Mouse (Mus musculus): ENCODE data around the gene Gpld1. TPM values are rescaled to one million over a fixed set of nuclear protein-coding genes. Genes with fewer than 3 reads are reported as not detected.
A peak's percentile ranks its signal among the peaks of the same experiment; 100 is the strongest.
"Not testable (repeated sequence)": the region's sequence is repeated elsewhere in the genome, so short reads cannot be mapped to it uniquely, and the experiment has no call there.

The Gpld1 gene
- total RNA-seq, 2 experiments from 2014 or later, result 13.1 to 14.6 TPM

DNA sequence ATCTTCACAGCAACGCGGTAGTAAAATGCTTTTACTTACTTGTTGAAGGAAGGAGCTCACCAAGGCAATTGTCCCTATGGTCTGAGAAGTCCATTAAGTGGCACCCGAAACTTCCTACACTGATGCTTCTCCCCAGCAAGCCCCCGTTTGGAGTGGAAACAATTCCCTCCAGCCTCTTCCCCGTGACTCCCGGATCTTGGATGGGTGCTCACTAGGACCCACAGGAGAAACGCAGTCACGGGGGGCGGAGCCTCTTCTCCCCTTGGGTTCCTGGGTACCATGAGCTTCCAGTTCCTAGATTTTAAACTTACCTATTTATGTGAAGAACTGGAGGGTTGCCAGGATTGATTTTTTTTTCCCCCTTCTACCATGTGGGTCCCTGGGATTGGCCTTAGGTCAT is 3.5 kb upstream of the Gpld1 start:
- intact Hi-C loops (cut with DNase I), result loop anchor here (5.0 kb wide), 1 partner anchor 173 kb away; no protein-coding TSS in a partner anchor
- DNase-seq (ENCODE audit: low spot score in 2 of 2), result no peak

GRCm38 (mm10) chr13:24943303-24943702 is 351 bp downstream of the Gpld1 start:
- intact Hi-C loops (cut with DNase I), result no loop called here
- no peak for DNase-seq (ENCODE audit: low spot score in 2 of 2)

- peak; percentile 14 to 44 for DNase-seq (ENCODE audit: low spot score in 2 of 2)
Observed at GRCm38 (mm10) chr13:24945567-24945966, 2.6 kb downstream of the Gpld1 start.

GRCm38 (mm10) chr13:24947158-24947557 is 4.2 kb downstream of the Gpld1 start:
- DNase-seq (ENCODE audit: low spot score in 2 of 2), result no peak
- intact Hi-C loops (cut with DNase I), result no loop called here

More at GRCm38 (mm10) chr13:24945567-24945966, 2.6 kb downstream of the Gpld1 start:
- intact Hi-C loops (cut with DNase I), result no loop called here

DNA sequence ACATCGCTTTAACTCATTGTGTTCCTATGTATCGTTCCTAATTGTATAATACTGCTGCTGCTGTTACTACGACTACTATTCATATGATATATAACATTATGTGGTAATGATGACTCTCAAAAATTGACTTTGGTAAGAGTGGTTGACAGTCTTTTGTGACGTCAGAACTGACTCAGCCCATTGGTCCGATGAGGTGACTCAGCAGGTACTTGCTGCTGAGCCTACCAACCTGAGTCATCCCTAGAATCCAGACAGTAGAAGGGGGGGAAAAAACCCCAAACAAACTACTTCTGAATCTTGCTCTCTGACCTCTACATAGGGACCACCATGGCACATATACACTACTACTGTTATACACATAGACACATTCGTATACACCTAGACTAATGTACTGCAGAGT is 5.9 kb downstream of the Gpld1 start:
- intact Hi-C loops (cut with DNase I), result no loop called here
- DNase-seq (ENCODE audit: low spot score in 2 of 2), result no peak

DNA sequence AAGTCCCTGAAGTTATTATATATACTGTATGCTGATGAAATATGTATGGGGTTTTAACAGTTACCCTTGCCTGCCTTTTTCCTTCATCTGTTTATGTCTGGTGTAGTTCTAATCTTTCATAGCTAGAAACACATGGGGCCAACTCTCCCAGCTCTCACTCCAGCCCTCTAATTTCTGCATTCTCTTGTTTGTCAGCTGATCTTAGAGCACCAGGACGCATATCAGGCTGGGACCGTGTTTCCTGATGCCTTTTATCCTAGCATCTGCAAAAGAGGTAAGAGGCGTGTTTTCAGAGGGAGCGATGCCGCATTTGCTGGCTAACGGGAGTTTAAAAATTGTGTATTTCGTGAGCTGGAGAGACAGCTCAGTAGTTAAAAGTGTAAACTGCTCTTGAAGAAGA is 9.7 kb downstream of the Gpld1 start:
- no peak for DNase-seq (ENCODE audit: low spot score in 2 of 2)
- intact Hi-C loops (cut with DNase I), result no loop called here

- DNase-seq (ENCODE audit: low spot score in 2 of 2), result no peak
- intact Hi-C loops (cut with DNase I), result no loop called here
Observed at GRCm38 (mm10) chr13:24955091-24955490, 12.1 kb downstream of the Gpld1 start.

- DNase-seq (ENCODE audit: low spot score in 2 of 2), result no peak
- intact Hi-C loops (cut with DNase I), result no loop called here
Observed at GRCm38 (mm10) chr13:24955500-24955899, 12.5 kb downstream of the Gpld1 start.

DNA sequence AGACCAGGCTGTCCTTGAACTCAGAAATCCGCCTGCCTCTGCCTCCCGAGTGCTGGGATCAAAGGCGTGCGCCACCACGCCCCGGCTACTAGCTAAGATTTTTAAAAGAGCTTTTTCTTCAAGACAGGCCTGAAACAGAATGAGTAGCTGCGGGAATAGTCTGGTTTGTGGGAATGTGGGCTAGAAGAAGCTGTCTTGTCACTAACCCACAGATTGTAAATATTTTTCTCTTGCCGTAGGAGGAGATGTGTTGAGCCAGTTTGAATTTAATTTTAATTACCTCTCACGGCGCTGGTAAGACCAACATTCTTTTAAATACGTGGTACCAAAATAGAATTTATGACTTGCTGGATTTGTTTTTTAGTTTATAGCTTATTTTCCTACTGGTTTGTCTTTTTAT is 15.7 kb downstream of the Gpld1 start:
- no peak for DNase-seq (ENCODE audit: low spot score in 2 of 2)

DNA sequence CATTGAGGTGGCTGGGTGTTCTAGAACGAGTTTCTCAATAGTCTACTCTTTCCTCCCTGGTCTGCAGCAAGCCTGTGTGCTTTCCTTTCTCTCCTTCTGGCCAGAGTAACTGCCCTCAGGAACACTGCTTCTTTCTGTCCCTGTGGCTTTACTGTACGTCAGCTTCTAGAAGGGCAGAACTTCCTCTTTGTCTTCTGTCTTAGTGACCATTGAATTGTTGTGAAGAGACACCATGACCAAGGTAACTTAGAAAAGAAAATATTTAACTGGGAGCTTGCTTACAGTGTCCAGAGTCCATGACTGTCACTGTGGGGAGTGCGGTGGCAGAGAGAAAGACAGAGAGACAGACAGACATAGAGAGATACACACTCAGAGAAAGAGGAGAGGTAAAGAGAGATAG is 17.1 kb downstream of the Gpld1 start:
- intact Hi-C loops (cut with DNase I), result no loop called here
- DNase-seq (ENCODE audit: low spot score in 2 of 2), result no peak

More for the DNA sequence above, 15.7 kb downstream of the Gpld1 start:
- intact Hi-C loops (cut with DNase I), result no loop called here

GRCm38 (mm10) chr13:24962119-24962518 is 19.2 kb downstream of the Gpld1 start:
- intact Hi-C loops (cut with DNase I), result no loop called here
- no peak for DNase-seq (ENCODE audit: low spot score in 2 of 2)

DNA sequence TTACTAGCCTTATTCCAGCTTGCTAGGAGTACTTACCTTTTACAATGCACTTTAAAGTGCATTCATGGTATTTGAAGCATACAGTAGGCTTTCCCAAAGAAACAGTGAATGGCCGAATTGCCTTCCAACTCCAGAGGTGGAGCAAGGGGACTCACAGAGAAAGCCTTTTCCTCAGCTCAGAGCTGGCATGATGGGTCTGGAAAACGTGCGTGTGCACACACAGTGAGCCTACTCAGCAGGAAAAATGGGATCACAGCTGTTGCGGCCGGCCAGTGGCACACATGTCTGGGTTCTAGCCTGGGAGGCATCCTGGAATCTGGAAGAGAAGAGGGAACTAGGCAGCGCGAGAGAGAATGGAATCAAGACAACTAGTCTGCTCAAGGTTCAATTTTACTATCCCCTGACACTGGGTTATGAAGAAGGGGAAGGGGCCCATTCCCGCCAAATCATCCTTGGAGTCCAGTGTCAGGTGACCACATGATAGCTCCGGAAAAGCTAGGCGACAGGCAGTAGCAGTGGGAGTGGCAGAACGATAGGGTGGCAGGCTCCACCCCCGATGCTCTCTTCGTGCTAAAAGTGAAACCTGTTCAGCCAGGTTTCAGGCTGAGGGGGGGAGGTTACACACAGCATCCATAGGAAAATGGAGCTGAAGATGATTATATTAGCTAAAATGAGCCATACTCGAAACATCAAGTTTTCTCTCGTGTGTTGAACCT is 22.3 kb downstream of the Gpld1 start:
- DNase-seq (ENCODE audit: low spot score in 2 of 2), result no peak
- intact Hi-C loops (cut with DNase I), result no loop called here

GRCm38 (mm10) chr13:24965846-24966201 is 22.9 kb downstream of the Gpld1 start:
- no peak for DNase-seq (ENCODE audit: low spot score in 2 of 2)
- intact Hi-C loops (cut with DNase I), result no loop called here

DNA sequence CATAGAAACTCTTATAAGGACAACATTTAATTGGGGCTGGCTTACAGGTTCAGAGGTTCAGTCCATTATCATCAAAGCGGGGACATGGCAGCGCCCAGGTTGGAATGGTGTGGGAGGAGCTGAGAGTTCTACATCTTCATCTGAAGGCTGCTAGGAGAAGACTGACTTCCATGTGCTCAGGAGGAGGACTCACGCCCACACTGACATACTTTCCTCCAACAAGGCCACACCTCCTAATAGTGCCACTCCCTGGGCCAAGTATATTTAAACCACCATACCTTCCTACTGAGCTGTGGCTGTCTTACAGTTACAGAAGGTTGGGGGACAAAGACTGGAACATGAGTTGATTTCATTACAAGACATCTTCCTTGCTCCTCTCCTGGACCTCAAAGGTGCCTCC is 28.8 kb downstream of the Gpld1 start:
- intact Hi-C loops (cut with DNase I); DNase-seq (ENCODE audit: low spot score in 2 of 2): not testable (repeated sequence)

DNA sequence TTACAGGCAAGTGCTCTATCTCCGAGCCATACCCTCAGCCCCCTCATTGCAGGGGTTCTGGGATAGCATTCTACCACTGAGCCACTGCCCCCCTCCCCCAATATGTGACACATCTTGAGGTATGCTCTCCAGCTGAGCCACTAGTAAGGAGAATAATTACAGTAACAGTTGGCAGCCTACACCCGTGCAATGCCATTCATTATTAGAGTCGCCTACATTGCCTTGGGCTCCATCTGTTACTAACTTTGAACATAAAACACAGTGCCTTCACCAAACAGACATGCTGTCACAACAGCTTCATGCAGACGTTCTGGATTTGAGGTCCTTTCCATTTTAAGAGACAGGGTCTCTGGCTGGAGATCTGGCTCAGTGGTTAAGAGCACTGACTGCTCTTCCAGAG is 33.4 kb downstream of the Gpld1 start:
- intact Hi-C loops (cut with DNase I), result no loop called here
- DNase-seq (ENCODE audit: low spot score in 2 of 2), result peak; percentile 30 to 34

DNA sequence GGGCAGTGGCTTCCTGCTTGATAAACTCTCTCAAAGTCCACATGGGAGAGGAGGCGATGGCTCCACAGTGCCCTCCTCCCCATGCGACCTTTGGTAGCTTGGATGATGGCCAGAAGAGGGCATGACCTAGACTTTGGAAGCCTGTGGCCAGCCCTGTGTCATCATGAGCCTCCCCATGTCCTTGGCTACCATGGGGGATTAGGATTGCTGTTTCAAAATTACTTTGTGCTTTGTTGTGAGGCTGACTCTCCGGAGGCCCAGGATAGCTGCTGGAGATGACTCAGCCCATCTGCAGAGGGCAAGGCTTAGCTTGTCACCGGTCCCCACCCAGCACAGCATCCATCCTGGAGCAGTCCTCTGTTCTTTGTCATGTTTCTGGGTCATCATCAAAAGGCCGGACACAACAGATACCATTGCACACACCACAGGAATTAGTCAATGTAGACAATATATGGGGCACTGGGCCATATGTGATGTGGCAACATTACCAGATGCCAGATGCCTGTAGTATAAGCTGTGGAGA is 34.9 kb downstream of the Gpld1 start:
- intact Hi-C loops (cut with DNase I), result no loop called here
- DNase-seq (ENCODE audit: low spot score in 2 of 2), result no peak

- no peak for DNase-seq (ENCODE audit: low spot score in 2 of 2)
- intact Hi-C loops (cut with DNase I), result no loop called here
Observed at GRCm38 (mm10) chr13:24981031-24981430, 38.1 kb downstream of the Gpld1 start.

DNA sequence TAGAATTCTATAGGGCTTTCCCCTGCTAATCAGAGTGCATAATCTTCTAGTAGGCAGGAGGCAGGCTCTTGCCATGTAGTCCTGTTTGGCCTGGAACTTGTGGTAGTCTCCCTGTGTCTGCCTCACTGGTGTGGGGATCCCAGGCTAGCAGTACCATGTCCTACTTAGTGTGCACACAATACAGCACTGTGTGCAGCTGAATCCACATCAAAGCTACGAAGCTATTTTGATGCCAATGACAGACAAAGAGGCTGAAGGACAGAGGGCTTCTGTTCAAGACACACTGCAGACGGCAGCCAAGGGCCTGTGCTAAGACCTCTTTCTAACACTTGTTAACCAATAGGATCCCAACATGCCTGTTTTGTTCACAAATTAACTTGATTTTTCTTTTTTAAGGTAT is 42.5 kb downstream of the Gpld1 start:
- intact Hi-C loops (cut with DNase I), result no loop called here
- peak; percentile 43 to 67 for DNase-seq (ENCODE audit: low spot score in 2 of 2)

GRCm38 (mm10) chr13:24988391-24988790 is 45.4 kb downstream of the Gpld1 start:
- intact Hi-C loops (cut with DNase I), result loop anchor here (1.0 kb wide), 1 partner anchor 50 kb away; no protein-coding TSS in a partner anchor
- DNase-seq (ENCODE audit: low spot score in 2 of 2), result peak; percentile 72 to 85

DNA sequence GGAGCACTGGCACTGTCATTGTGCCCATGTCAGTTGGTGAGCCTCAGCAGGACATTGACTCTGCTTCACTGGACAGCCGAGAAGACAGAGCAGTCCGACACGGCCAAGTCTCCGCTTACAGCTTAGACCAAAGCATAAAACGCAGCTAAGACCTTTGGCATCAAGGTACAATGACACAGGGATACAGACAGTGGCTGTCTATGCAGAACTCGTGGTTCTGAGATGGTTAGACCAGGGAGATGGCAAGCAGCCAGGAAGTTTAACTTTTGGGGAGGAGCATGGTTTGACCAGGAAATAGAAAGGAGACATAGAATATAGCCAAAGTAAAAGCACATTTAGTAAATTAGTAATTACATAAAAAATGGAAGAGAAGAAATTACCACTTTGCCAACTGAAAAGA is 46.1 kb downstream of the Gpld1 start:
- intact Hi-C loops (cut with DNase I), result no loop called here

DNA sequence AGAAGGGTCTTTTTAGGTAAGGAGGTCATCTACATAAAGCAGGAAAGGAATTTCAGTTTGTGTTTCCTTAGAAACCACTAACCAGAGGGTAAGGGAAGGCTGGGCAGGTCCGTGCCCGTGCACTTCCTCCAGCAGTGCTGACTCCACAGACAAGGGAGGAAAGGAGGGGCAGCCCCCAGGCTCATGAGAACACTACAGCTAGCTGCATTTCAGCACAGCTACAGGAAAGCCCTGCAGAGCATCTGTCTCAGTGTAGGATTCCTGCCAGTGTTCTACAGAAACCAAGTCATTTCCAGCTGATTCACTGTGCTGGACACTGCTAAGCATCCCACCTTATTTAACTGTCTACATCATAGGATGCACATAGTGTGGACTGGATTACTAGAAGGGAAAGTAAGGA is 50.2 kb downstream of the Gpld1 start:
- DNase-seq (ENCODE audit: low spot score in 2 of 2), result peak; percentile 45 to 49
- intact Hi-C loops (cut with DNase I), result no loop called here

More for the DNA sequence above, 46.1 kb downstream of the Gpld1 start:
- no peak for DNase-seq (ENCODE audit: low spot score in 2 of 2)
